Mouse (Mus musculus) small intestine, adult 2 months (tissue): ENCODE measurements around the gene Zfp446. TPM values are rescaled to one million over a fixed set of nuclear protein-coding genes. Genes with fewer than 3 reads are reported as not detected.
A peak's percentile ranks its signal among the peaks of the same experiment; 100 is the strongest.

Experiments used
- H3K27ac ChIP-seq: fragments of 200-500 bp; 2 replicates; pipeline ENCODE4 v1.5.1; 2012; ENCODE audit warnings: low read depth, low read length, control low read depth, inconsistent platforms; ENCODE audit not compliant: insufficient read depth
- H3K27me3 ChIP-seq: fragments of 200-500 bp; 2 replicates; pipeline ENCODE4 v1.6.1; 2012; ENCODE audit warnings: mild to moderate bottlenecking, moderate library complexity, low read length, inconsistent platforms; ENCODE audit not compliant: control insufficient read depth, insufficient read depth
- H3K36me3 ChIP-seq: fragments of 200-500 bp; 2 replicates; pipeline ENCODE4 v1.6.1; 2012; ENCODE audit warnings: mild to moderate bottlenecking, low read length, control low read depth, inconsistent platforms; ENCODE audit not compliant: control insufficient read depth, insufficient read depth
- H3K4me1 ChIP-seq: fragments of 200-500 bp; 2 replicates; pipeline ENCODE4 v1.6.1; 2012; ENCODE audit warnings: low read length, inconsistent platforms, mixed read lengths; ENCODE audit not compliant: control insufficient read depth, insufficient read depth, insufficient read length
- H3K4me3 ChIP-seq: fragments of 200-500 bp; 2 replicates; pipeline ENCODE4 v1.5.1; 2012; ENCODE audit warnings: low read depth, mild to moderate bottlenecking, control low read depth, inconsistent platforms, low read length, moderate library complexity
- CTCF ChIP-seq: fragments of 200-500 bp; IDR thresholded peaks from 2 replicates; pipeline ENCODE4 v1.5.1; 2012; ENCODE audit warnings: low read depth, mild to moderate bottlenecking, control low read depth, inconsistent platforms, low read length, moderate library complexity, mixed read lengths; ENCODE audit not compliant: insufficient replicate concordance, insufficient read length; ENCODE audit errors: extremely low read depth
- POLR2A ChIP-seq: fragments of 200-500 bp; IDR thresholded peaks from 2 replicates; pipeline ENCODE4 v1.6.1; 2012; ENCODE audit warnings: low read depth, mild to moderate bottlenecking, control low read depth, inconsistent platforms, low read length, moderate library complexity
- WGBS: fragments of 180-500 bp; shearing (Covaris S2); methylation state at CpG from one replicate; pipeline ENCODE4 v1.1.7; 2018; 5-methylcytosine and 5-hydroxymethylcytosine counted together
- polyA plus RNA-seq: library from polyadenylated mRNA; depleted of rRNA; stranded (reverse); fragments of >200 nt; gene quantifications from 2 replicates; pipeline ENCODE4 v1.2.3, GENCODE M21; 2012

Zfp446 gene
- polyA plus RNA-seq, 1 experiment, result 1.2 TPM

DNA sequence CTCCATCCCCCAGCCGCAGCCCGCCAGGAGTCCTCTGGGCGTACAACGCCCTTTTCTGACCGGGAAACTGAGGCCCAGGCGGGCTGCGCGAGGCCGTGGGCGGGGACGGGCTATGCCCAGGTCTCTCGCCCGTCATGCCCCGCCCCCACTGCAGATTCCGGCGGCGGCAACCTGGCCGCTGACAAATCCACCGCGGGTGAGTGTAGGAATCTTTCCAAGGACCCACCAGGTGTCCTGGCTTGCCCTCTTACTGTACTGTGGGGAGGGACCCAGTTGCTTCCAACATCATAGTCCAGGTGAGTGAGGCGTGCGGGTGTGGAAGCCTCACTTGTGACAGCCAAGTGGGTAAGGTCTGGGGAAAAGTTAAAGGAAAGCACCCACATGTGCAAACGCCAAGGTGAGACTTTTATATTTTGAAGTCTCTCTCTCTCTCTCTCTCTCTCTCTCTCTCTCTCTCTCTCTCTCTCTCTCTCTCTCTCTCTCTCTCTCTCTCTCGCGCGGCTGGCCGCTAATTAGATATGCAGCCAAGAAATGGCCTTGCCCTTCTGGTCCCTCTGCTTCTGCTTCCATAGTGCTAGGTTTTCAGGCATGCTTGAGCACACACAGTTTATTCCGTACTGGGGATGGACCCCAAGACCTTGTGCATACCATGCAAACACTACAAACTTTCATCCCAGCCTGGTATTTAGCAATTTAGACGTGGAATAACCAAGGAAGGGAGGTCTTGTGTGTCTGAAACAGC lies 11.4 kb upstream of the Zfp446 start:
- Histone ChIP-seq H3K27me3 (no peaks in the 10 kb centered on the region), H3K4me1 (peaks cover 10% of the 10 kb centered on the region; the same call in 1 of the 2 replicates), H3K27ac (peak overlapping the region; percentile 85), H3K36me3 (peaks cover 17% of the 10 kb centered on the region), H3K4me3 (peak overlapping the region; percentile 79)
- TF ChIP-seq POLR2A (no peak), CTCF (no peak)
- under 1% methylated on average over 29 of the region's 29 CpGs for WGBS

DNA sequence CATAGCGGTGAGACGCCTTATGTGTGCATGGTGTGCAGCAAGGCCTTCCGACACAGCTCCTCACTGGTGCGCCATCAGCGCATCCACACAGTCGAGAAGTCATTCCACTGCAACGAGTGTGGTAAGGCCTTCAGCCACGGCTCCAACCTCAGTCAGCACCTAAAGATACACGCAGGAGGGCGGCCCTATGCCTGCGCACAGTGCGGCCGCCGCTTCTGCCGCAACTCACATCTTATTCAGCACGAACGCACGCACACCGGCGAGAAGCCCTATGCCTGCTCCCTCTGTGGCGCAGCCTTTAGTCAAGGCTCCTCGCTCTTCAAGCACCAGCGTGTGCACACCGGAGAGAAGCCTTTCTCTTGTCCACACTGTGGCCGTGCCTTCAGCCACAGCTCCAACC lies 6.7 kb upstream of the Zfp446 start:
- Histone ChIP-seq H3K27ac (no peak overlapping the region), H3K27me3 (no peaks in the 10 kb centered on the region), H3K4me1 (peaks cover 2% of the 10 kb centered on the region; the same call in 1 of the 2 replicates), H3K36me3 (peaks cover 28% of the 10 kb centered on the region), H3K4me3 (no peak overlapping the region)
- no peak for TF ChIP-seq CTCF
- TF ChIP-seq POLR2A, result no peak
- 97% methylated on average over 25 of the region's 25 CpGs for WGBS

GRCm38 (mm10) chr7:12978931-12979722 lies 1.5 kb downstream of the Zfp446 start:
- H3K27me3 ChIP-seq, result no peaks in the 10 kb centered on the region
- WGBS, result 80% methylated on average over 18 of the region's 18 CpGs
- TF ChIP-seq POLR2A (no peak), CTCF (no peak)
- no peak overlapping the region for H3K4me3 ChIP-seq
- peaks cover 3% of the 10 kb centered on the region for H3K4me1 ChIP-seq
- H3K27ac ChIP-seq, result no peak overlapping the region
- no peaks in the 10 kb centered on the region for H3K36me3 ChIP-seq

DNA sequence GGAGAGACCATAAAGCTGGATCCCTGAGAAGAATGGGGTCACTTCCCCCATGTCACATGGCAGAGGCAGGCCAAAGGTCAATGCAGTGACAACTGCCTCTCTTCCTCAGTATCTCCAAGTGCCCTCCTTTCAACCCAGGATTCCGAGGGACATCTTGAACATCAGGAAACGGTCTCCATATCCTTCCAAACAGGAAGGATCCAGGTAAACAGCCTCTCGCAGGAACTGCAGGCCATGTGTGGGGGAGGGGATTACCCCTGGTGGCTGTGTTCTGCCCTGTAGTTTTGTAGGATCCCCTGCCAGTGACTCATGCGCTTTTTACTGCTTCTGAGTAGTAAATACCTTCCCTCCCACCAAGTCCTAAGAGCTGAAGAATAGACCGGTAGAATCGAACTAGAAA lies 2.1 kb downstream of the Zfp446 start:
- Histone ChIP-seq H3K36me3 (no peaks in the 10 kb centered on the region), H3K4me3 (no peak overlapping the region), H3K27ac (no peak overlapping the region), H3K4me1 (peaks cover 3% of the 10 kb centered on the region), H3K27me3 (no peaks in the 10 kb centered on the region)
- TF ChIP-seq POLR2A, result no peak
- TF ChIP-seq CTCF, result no peak
- WGBS, result 58% methylated on average over 6 of the region's 6 CpGs

- Histone ChIP-seq H3K4me1 (peaks cover 3% of the 10 kb centered on the region), H3K36me3 (no peaks in the 10 kb centered on the region), H3K27me3 (no peaks in the 10 kb centered on the region), H3K4me3 (no peak overlapping the region), H3K27ac (no peak overlapping the region)
- TF ChIP-seq POLR2A (no peak), CTCF (no peak)
- WGBS, result 90% methylated on average over 7 of the region's 7 CpGs
Measured at GRCm38 (mm10) chr7:12980291-12980690, 2.6 kb downstream of the Zfp446 start.

DNA sequence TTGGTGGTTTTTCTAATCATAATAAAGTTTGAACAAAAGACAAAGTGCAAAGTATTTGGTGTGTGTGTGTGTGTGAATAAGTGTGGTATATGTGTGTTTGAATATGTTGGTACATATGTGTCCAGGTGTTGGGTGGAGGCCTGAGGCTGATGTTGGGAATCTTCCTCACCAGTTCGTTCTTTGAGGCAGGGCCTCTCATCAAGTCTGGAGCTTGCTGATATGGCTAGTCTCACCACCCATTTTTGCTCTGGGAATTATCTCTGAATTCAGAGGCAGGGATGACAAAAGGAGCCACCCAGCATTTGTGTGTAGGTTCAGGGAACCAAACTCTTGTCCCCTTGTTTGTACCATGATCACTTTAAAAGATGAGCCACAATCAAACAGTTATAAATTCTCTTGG lies 8.1 kb downstream of the Zfp446 start:
- Histone ChIP-seq H3K36me3 (no peaks in the 10 kb centered on the region), H3K27ac (no peak overlapping the region)

GRCm38 (mm10) chr7:12986906-12987305 lies 9.3 kb downstream of the Zfp446 start:
- H3K4me1 ChIP-seq, result no peaks in the 10 kb centered on the region; the same call in 1 of the 2 replicates
- H3K4me3 ChIP-seq, result no peak overlapping the region
- no peak overlapping the region for H3K27ac ChIP-seq
- no peak for TF ChIP-seq CTCF
- no peak for TF ChIP-seq POLR2A
- H3K36me3 ChIP-seq, result no peaks in the 10 kb centered on the region
- WGBS, result 73% methylated on average over 8 of the region's 8 CpGs
- no peaks in the 10 kb centered on the region for H3K27me3 ChIP-seq

More for the DNA sequence above, 8.1 kb downstream of the Zfp446 start:
- Histone ChIP-seq H3K27me3 (no peaks in the 10 kb centered on the region), H3K4me3 (no peak overlapping the region), H3K4me1 (no peaks in the 10 kb centered on the region; the same call in 1 of the 2 replicates)
- TF ChIP-seq POLR2A (no peak), CTCF (no peak)
- 70% methylated on average over 1 of the region's 1 CpGs for WGBS
